Mouse (Mus musculus) neural tube, embryonic 11.5 days (tissue): ENCODE measurements at regions not wholly inside any gene's neighbourhood (a gene's known extent, or its start where the extent isn't known, plus 50 kb on each side); places are given as distances from the start of the nearest gene placed in this dataset.

Experiments
- ATAC-seq: fragments of 200-750 bp; cut with Nextera tagmentation; 2 replicates; pipeline ENCODE4 v1.8.0; 2017; ENCODE audit warnings: moderate number of reproducible peaks, mild to moderate bottlenecking, moderate TSS enrichment, moderate library complexity; ENCODE audit not compliant: insufficient read depth, low FRiP score, low TSS enrichment
- DNase-seq: peaks from one replicate; pipeline ENCODE4 v3.0.0-alpha.2; 2015; ENCODE audit warnings: low spot score
- H3K27ac ChIP-seq: fragments of 300-500 bp; sonication (generic); 2 replicates; pipeline ENCODE4 v1.5.1; 2014; ENCODE audit warnings: low read depth, mild to moderate bottlenecking, low read length
- H3K27me3 ChIP-seq: fragments of 300-500 bp; sonication (generic); 2 replicates; pipeline ENCODE4 v1.6.1; 2014; ENCODE audit warnings: mild to moderate bottlenecking, low read length, mixed read lengths; ENCODE audit not compliant: control insufficient read depth, insufficient read depth
- H3K36me3 ChIP-seq: fragments of 300-500 bp; sonication (generic); 2 replicates; pipeline ENCODE4 v1.6.1; 2014; ENCODE audit warnings: mild to moderate bottlenecking, low read length, moderate library complexity, mixed read lengths; ENCODE audit not compliant: control insufficient read depth, insufficient read depth
- H3K4me1 ChIP-seq: fragments of 300-500 bp; sonication (generic); 2 replicates; pipeline ENCODE4 v1.6.1; 2014; ENCODE audit warnings: low read length, mixed read lengths; ENCODE audit not compliant: control insufficient read depth, insufficient read depth
- H3K4me2 ChIP-seq: fragments of 300-500 bp; sonication (generic); 2 replicates; pipeline ENCODE4 v1.6.1; 2014; ENCODE audit warnings: low read depth, mild to moderate bottlenecking, moderate library complexity
- H3K4me3 ChIP-seq: fragments of 300-500 bp; sonication (generic); 2 replicates; pipeline ENCODE4 v1.5.1; 2014; ENCODE audit warnings: low read depth, low read length
- H3K9ac ChIP-seq: fragments of 300-500 bp; sonication (generic); 2 replicates; pipeline ENCODE4 v1.6.1; 2014; ENCODE audit warnings: mild to moderate bottlenecking, low read length
- H3K9me3 ChIP-seq: fragments of 300-500 bp; sonication (generic); 2 replicates; pipeline ENCODE4 v1.6.1; 2016; ENCODE audit warnings: low read length; ENCODE audit not compliant: control insufficient read depth
- WGBS: fragments of 180-500 bp; shearing (Covaris S2); extraction: QIAGEN DNeasy Blood & Tissue Kit; methylation state at CpG from one replicate; pipeline ENCODE4 v1.1.7; 2014; 5-methylcytosine and 5-hydroxymethylcytosine counted together

DNA sequence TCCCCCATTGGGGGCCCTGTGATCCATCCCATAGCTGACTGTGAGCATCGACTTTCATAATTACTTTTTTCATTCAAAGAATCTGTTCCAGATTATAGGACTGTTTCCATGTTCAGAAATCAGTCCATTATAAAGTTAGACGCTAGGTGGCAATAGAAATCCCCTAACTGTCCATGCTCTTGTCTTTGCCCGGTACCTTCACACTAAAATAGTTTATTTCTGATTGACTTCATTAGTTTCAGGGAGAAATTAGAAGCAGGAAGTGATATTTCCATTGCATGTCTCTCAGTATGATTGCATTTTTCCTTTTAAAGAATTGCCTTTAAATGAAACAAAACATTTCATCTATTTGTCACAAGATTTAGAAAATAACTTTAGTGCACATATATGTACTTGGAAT lies 131.7 kb downstream of the Fbxo8 start:
- DNase-seq (no peak), ATAC-seq (no peak; the same call in 1 of the 2 replicates)
- Histone ChIP-seq H3K27me3 (no peaks in the 10 kb centered on the region), H3K4me1 (no peaks in the 10 kb centered on the region), H3K4me2 (no peak overlapping the region), H3K36me3 (no peaks in the 10 kb centered on the region), H3K9ac (no peak overlapping the region), H3K9me3 (no peaks in the 10 kb centered on the region), H3K27ac (no peak overlapping the region), H3K4me3 (no peak overlapping the region)
- 32% methylated on average over 3 of the region's 3 CpGs for WGBS

DNA sequence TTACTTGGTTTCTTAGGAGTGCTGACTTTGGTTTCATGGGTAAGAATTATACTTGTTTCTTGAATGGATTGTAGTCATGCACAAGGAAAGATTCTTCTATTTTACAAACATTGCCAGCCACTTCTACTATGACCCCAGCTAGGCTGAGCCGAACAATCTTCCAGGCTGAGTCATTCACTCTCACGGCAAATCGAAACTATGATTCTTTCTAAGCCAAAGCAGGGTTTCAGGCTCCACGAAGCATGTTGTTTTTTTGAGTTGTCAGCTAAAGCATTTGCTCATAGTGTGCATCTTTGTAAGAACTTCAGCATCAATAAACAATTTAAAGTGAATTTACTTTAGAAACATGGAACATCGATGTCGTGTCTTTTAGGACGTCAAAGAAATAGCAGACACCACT lies 133.5 kb downstream of the Fbxo8 start:
- Histone ChIP-seq H3K4me1 (no peaks in the 10 kb centered on the region), H3K27ac (no peak overlapping the region), H3K4me2 (no peak overlapping the region), H3K4me3 (no peak overlapping the region), H3K36me3 (no peaks in the 10 kb centered on the region), H3K27me3 (no peaks in the 10 kb centered on the region), H3K9ac (no peak overlapping the region), H3K9me3 (no peaks in the 10 kb centered on the region)
- ATAC-seq (no peak), DNase-seq (no peak)
- 88% methylated on average over 7 of the region's 7 CpGs for WGBS

DNA sequence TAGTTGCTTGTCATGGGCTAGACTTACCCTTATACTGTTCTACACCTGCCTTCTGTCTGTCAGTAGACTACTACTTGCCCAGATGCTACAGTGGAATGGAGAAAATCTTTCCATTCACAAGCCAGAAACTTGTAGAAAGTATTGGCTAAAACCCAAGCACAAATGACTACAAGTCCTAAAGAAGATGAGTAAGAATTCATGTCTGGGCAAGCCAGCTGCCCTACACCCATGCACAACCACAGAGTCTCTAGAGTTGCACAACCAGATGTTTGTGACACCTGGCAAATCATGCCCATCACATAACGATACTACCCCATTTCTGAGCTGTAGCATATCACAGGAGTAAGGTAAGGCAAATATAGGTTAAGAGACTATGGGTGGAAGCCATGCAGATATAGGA lies 144.5 kb downstream of the Fbxo8 start:
- ATAC-seq (no peak), DNase-seq (no peak)
- Histone ChIP-seq H3K9ac (no peak overlapping the region), H3K4me2 (no peak overlapping the region), H3K9me3 (no peaks in the 10 kb centered on the region), H3K27ac (no peak overlapping the region), H3K36me3 (no peaks in the 10 kb centered on the region), H3K4me1 (no peaks in the 10 kb centered on the region), H3K4me3 (no peak overlapping the region), H3K27me3 (no peaks in the 10 kb centered on the region)
- WGBS: 80% methylated on average over 1 of the region's 1 CpGs

DNA sequence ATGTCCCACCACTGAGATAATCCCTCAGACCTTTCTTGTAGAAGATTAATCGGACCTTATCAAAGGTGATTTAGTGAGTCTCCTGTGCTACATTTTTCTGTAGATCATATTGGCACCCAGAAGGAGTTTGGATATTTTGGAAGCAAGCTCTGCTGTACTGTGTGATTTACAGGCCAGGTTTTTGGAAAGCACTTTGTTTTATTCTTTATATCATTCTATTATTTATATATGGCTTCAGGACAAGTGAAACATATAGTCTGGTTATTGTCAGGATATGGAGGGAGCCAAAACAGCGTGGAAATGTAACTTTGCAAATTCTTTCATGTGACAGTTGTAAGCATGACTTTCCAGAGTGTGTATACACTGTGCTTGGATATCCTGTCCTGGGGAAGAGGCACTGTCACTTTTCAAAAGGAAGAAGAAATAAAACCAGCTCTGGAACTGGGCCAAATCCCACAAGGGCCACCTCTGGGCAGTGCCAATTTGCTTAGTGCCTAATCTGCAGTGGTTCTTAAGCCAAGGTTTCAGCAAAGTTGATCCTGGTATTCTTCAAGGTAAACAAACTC lies 149.8 kb downstream of the Fbxo8 start:
- H3K4me1 ChIP-seq: no peaks in the 10 kb centered on the region
- H3K4me3 ChIP-seq: no peak overlapping the region
- no peak overlapping the region for H3K27ac ChIP-seq
- H3K4me2 ChIP-seq: no peak overlapping the region
- no peak for DNase-seq
- no peaks in the 10 kb centered on the region for H3K9me3 ChIP-seq
- whole genome bisulfite sequencing: 85% methylated on average over 2 of the region's 2 CpGs
- H3K36me3 ChIP-seq: no peaks in the 10 kb centered on the region
- no peak for ATAC-seq
- no peak overlapping the region for H3K9ac ChIP-seq
- no peaks in the 10 kb centered on the region for H3K27me3 ChIP-seq

DNA sequence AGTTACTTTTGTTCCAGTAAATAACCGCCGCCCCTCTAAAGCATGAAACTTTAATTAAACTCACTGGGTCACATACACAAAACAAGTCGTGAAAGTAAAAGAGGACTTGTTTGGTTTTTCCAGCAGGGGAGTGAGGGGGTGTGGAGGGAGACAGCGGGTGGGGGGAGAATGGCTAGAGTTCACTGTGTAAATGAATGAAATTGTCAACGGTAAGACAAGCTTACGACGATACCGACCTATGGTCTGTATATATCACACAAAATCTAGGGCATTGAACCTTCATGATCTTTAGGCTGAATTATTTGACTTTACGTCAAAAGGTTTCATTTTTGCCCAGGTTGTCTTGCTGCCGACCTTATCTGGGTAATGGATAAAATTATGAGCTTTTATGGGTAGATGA lies 155.5 kb downstream of the Fbxo8 start:
- Histone ChIP-seq H3K27ac (no peak overlapping the region), H3K27me3 (no peaks in the 10 kb centered on the region), H3K9ac (no peak overlapping the region), H3K4me2 (no peak overlapping the region), H3K4me1 (no peaks in the 10 kb centered on the region; the same call in 1 of the 2 replicates), H3K9me3 (no peaks in the 10 kb centered on the region), H3K4me3 (no peak overlapping the region), H3K36me3 (no peaks in the 10 kb centered on the region)
- ATAC-seq (no peak), DNase-seq (no peak)
- 60% methylated on average over 10 of the region's 10 CpGs for WGBS

DNA sequence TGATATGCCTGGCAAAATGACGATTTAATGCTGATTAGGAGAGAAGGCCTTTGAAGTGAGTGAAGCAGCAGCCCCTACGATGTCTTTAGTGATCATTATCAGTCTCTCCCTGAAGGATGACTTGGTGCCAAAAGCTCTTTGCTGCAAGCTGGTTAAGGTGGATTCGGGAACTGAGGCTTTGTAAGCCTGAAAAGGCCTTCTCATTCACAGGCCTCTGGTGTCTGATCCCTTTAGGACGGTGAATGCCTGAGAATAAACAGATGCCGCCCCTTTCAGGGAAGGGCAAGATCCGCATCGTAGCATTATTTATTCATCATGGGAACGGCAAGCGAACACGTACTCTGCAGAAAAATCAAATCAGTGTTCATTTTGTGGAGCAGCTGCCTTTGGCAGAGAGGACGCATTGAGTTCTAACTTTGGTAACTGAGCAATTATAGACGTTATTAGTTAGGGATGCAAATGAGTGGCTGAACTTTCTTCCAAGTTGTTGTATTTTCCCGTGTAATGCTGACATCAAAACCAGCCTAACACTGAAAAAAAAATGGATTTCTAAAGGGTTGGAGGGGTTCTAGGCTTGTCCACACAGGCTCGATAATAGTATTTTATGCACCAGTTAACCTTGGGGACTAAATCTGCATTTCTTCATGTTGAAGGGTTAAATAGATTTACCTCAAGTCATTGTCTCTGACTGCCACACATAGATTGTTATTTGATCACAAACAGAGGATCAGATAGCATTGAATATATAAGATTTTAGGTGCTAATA lies 156.2 kb downstream of the Fbxo8 start:
- H3K4me2 ChIP-seq: no peak overlapping the region
- 47% methylated on average over 14 of the region's 14 CpGs for WGBS
- DNase-seq (peak; percentile 20), ATAC-seq (0 out of 2 replicates have a peak, but pooled peaks have one; percentile 36)
- H3K9me3 ChIP-seq: no peaks in the 10 kb centered on the region
- H3K9ac ChIP-seq: no peak overlapping the region
- no peaks in the 10 kb centered on the region for H3K36me3 ChIP-seq
- H3K27ac ChIP-seq: no peak overlapping the region
- H3K4me3 ChIP-seq: no peak overlapping the region
- no peaks in the 10 kb centered on the region for H3K27me3 ChIP-seq
- no peaks in the 10 kb centered on the region; the same call in 1 of the 2 replicates for H3K4me1 ChIP-seq

DNA sequence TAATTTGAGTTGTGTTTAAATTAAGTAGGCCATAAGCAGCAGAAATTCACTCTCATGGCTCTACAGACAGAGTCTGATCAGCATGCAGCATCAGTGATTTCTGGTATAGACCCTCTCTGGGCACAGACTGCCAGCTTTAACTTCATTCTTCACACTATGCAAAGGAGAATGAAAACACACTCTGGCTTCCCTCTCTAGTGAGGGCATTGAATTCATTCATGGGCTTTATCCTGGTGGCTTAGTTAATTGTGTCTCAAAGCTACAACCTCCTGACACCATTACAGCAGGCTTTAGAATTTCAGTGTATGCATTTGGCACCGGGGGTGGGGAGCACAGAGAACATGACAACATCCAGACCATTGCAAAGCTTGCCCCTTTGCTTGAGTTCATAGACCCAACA lies 169.1 kb downstream of the Fbxo8 start:
- no peaks in the 10 kb centered on the region for H3K4me1 ChIP-seq
- H3K36me3 ChIP-seq: no peaks in the 10 kb centered on the region
- ATAC-seq: no peak
- no peak overlapping the region for H3K9ac ChIP-seq
- H3K4me3 ChIP-seq: no peak overlapping the region
- H3K4me2 ChIP-seq: no peak overlapping the region
- WGBS: 89% methylated on average over 1 of the region's 1 CpGs
- no peaks in the 10 kb centered on the region for H3K27me3 ChIP-seq
- DNase-seq: no peak
- no peaks in the 10 kb centered on the region for H3K9me3 ChIP-seq
- H3K27ac ChIP-seq: no peak overlapping the region

DNA sequence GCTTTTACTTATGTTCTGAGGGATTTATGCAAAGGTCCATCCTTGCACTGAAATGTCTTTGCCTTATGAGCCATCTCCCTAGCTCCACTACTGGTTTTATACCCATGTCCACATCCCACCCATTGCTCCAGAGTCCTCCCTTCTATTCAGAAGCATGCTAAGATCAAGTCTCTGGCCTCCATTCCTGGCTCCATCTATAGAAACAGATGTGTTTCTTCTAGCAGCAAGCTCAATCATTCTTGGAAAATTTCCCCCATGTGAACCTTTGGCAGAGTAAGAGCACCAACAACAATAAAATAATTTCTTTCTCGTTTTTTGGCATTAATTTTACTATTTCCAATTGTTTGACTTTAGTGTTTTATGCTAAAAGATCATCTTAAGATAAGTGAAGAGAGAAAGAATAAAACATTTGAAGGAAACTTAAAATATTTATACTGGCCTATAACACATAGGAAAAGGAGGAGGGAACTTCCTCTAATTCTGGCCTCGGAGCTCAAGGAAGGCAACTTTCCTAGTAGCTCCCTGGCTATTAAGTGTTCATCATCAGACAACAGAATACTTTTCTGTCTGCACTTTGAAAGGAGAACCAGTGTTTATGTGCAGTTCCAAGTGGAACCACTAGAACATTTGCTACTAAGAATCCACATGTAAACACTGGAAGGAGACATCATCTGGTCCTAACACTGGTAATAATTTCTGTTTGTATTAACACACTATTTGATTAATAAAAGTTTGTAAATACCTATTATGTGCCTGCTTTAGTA lies 171.8 kb downstream of the Fbxo8 start:
- Histone ChIP-seq H3K27ac (no peak overlapping the region), H3K4me1 (no peaks in the 10 kb centered on the region), H3K9ac (no peak overlapping the region), H3K4me3 (no peak overlapping the region), H3K36me3 (no peaks in the 10 kb centered on the region), H3K9me3 (no peaks in the 10 kb centered on the region), H3K4me2 (no peak overlapping the region), H3K27me3 (no peaks in the 10 kb centered on the region)
- DNase-seq (no peak), ATAC-seq (no peak)
- 73% methylated on average over 2 of the region's 2 CpGs for WGBS
